Mouse (Mus musculus) embryonic stem cell, embryonic (primary cell): ENCODE measurements around the gene Nt5dc2.

Experiments used
- CTCF ChIA-PET, 4 experiments: fragments of 300-600 bp in 2 of 4; fragments of 350-600 bp in 2 of 4; sonication (Branson Sonifier 250); formaldehyde crosslinking; loops; one replicate each; lab custom pipeline; 2022; ENCODE audit warnings: inconsistent platforms in 2 of 4; lab: Charles Lee
- POLR2A ChIA-PET, 4 experiments: fragments of 300-600 bp in 2 of 4; fragments of 350-600 bp in 2 of 4; sonication (Branson Sonifier 250); formaldehyde crosslinking; loops; one replicate each; lab custom pipeline; 2022; ENCODE audit warnings: antibody characterized with exemption in 4 of 4, inconsistent platforms in 1 of 4; lab: Charles Lee

Gene Nt5dc2

DNA sequence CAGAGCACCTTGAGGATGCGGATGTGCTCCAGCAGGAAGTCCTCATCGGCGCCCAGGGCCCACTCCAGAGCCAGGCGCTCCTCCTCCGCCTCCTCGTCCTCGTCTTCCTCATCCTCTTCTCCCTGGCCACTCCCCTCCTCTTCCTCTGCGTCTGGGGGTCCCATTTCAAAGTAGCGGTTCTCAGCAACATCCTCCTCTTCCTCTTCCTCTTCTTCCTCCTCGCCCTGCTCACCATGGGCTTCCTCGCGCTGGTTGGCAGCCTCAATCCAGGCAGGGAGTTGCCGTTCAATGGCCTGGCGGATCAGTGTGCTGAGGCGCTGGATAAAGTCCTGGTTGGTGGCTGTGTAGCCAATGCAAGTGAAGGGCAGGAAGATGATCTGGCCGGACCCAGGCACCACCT, 46.4 kb downstream of the Nt5dc2 start:
- ChIA-PET CTCF (no interaction called here), POLR2A (interaction anchor here in 2 of 4 experiments (0.6 to 2.6 kb wide), 3 partner anchors 8 to 180 kb away, joined by 3 to 9 read pairs (median 6); no protein-coding TSS in a partner anchor)

DNA sequence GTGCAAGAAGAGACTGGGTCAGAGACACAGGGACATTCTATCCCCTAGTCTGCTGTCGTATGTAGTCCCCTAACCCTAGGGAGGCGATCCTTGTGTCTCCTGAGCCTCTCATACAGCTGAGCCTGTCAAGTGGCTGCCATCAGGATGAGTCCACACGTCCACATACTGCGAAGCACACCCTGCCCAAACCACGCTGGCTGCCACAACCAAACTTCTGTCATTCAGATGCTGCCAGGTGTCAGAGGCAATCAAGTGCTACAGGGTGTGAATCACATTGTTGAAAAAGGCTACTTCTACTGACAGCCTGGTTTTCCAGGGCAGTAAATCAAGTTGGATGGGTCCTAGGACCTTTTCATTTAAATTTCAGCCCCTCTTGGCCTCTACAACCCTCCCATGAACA, 46.9 kb downstream of the Nt5dc2 start:
- ChIA-PET POLR2A (interaction anchor here in 1 of 4 experiments (0.6 kb wide), 1 partner anchor 158 kb away, joined by 3 read pairs; no protein-coding TSS in a partner anchor), CTCF (no interaction called here)

DNA sequence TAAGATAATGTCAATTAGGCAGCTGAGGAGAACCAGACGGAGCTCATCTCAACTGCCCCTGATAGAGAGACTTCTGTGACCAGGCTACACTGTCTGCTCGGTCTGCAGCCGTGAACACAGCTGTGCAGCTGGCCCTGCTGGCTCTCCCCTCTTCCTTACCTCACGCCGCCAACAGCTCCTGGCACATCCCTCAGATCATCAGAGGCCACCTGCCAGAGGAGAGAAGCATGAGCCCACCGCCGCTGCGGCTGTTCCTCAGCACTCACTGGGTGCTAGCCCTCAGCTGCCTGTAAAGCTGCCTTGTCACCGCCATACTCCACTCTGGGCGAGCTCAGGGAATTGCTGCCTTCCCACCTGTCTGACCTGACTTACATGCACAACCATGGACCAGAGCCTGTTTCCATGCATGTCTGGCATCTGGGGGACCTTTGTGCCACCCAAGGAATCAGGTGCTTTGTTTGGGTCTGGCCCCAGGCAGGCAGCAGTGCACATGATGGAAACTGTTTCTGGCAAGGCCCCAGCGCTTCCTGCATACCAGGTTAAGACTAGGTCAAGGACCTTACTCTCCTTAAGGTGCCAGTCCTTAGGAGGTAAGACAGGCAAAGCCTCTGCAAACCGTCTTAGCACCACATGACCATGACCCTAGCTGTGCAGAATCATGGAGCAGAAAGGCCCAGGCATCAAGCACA, 49.0 kb downstream of the Nt5dc2 start:
- ChIA-PET POLR2A (interaction anchor here in 2 of 4 experiments (0.6 to 2.0 kb wide), 10 partner anchors 9 to 43 kb away, joined by 3 to 7 read pairs (median 4); partner anchors contain the start of gene Stab1 (in 1 of the 2)), CTCF (interaction anchor here in 1 of 4 experiments (0.9 kb wide), 1 partner anchor 9 kb away, joined by 3 read pairs; no protein-coding TSS in a partner anchor)

DNA sequence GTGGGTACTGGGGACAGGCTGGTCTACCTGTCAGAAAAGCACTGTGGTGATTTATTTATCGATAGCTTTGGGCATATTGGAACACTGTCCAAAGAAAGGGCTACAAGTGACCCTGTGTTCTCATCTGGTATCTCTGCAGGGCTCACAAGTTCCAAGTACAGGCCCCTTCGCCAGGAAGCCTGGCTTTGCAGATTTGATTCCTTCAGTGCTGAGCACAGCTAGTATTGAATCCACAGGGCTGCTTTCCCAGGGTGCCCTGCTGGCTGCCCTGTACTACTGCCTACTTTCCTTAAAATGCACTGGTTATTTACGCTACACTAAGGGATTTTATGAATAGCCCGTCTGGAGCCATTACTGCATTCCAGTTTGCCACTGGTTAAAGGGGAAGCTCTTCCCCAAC, 50.7 kb downstream of the Nt5dc2 start:
- POLR2A ChIA-PET, result interaction anchor here (1.0 to 2.5 kb wide), 8 partner anchors 9 to 144 kb away, joined by 3 to 8 read pairs (median 4); no protein-coding TSS in a partner anchor
- CTCF ChIA-PET, result interaction anchor here in 1 of 4 experiments (1.2 kb wide), 1 partner anchor 291 kb away, joined by 3 read pairs; no protein-coding TSS in a partner anchor

DNA sequence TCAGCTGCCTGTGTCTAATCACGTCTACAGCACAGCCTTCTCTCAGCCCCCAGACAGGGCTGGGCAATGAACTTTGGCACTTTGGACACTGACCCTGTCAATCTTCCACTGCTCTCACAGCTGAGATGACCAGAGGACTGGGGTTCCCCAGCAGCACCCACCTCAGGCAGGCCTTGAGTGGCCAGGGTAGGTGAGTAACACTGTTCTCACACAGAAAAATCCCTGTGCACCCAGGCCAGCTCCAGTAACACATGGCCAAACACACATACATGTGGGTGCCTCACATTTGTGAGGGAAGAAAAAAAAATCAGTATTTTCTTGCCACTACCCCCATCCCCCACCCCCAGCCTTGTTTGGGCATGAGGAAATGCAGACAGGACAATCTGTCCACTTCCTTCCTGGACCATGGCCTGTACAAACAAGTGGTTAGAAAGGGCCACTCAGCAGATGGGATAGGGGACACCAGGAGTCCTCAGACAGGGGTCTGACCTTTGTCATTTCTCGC, 52.0 kb downstream of the Nt5dc2 start:
- CTCF ChIA-PET, result no interaction called here

DNA sequence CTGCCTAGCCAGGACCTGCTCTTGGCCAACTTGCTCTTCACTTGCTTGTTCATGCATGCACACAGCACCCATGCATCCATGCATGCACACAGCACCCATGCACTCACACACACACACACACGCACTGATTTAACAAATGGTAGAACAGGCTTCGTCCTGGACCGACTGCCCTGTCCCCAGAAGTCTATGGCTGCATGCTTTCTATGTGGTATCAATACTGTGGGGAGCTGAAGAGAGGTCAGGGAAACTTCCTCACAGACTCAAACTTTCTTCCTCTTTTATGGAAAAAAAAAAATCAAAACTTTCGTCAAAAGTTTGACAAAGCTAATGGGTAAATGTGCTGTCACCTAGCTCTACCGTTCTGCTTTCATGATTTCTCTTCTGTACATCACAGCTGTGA, 52.7 kb downstream of the Nt5dc2 start:
- ChIA-PET CTCF (interaction anchor here in 2 of 4 experiments (0.7 to 1.0 kb wide), 2 partner anchors 15 to 355 kb away, joined by 4 to 5 read pairs; no protein-coding TSS in a partner anchor), POLR2A (interaction anchor here in 1 of 4 experiments (1.1 to 2.6 kb wide), 3 partner anchors 10 to 15 kb away, joined by 3 to 14 read pairs (median 8); partner anchors contain the start of gene Stab1)

More for the DNA sequence above, 52.0 kb downstream of the Nt5dc2 start:
- POLR2A ChIA-PET, result interaction anchor here in 3 of 4 experiments (1.0 to 2.6 kb wide), 8 partner anchors 9 to 22 kb away, joined by 3 to 14 read pairs (median 4); partner anchors contain the start of gene Stab1 (in 1 of the 3)

DNA sequence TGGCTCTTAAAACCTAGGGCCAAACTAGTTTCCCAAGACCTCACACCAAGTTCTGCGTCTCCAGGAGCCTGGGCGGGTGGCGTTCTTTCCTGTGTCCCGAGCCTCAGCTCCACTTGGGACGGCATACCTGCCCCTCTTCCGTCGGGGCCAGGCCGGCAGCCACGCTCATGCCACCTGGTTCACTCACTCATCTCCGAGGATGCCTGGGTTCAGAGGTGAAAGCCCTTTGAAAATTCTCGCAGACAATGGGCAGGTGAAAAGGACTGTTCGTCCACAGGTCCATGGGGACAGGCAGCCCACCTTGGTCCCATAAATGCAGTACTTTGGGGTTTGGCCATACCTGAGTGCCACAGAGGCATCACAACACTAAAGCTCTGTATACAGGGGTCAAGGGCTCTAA, 53.3 kb downstream of the Nt5dc2 start:
- CTCF ChIA-PET, result interaction anchor here in 1 of 4 experiments (1.0 kb wide), 1 partner anchor 14 kb away, joined by 4 read pairs; no protein-coding TSS in a partner anchor
- POLR2A ChIA-PET, result interaction anchor here in 2 of 4 experiments (0.7 to 2.6 kb wide), 8 partner anchors 9 to 46 kb away, joined by 3 to 14 read pairs (median 4); partner anchors contain the start of gene Stab1 (in 1 of the 2)

DNA sequence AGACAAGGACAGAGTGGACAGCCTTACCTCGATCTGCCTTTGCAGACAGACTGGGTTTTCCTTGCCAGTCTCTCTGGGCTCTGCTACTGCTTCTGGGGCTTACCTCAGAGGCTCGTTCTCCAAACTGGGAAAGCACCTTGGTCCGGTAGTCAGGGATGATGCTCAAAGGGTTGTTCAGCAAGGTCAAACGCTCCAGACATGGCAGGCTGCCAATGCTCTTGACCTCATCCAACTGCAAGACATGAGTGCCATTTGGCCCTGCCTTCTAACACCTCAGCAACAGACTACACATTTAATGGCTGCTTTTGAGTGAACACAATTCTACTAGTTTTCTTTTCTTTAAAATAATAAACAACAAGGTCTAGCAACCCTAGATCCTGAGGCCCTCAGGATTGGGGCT, 55.8 kb downstream of the Nt5dc2 start:
- ChIA-PET CTCF (no interaction called here), POLR2A (no interaction called here)
